Mouse (Mus musculus): ENCODE measurements around the gene Stap1. TPM values are rescaled to one million over a fixed set of nuclear protein-coding genes. Genes with fewer than 3 reads are reported as not detected.

Gene Stap1
- total and polyA plus RNA-seq, 2 experiments from 2014 or later: 0.05 to 0.53 TPM

- no peaks in the 10 kb centered on the region for H3K9me3 ChIP-seq (ENCODE audit: low read length)
- H3K36me3 ChIP-seq (ENCODE audit: insufficient read depth): no peaks in the 10 kb centered on the region
- peaks cover 10% of the 10 kb centered on the region; the same call in 1 of the 2 replicates for H3K4me1 ChIP-seq (ENCODE audit: insufficient read depth)
- no peak for TF ChIP-seq CTCF (IDR thresholded peaks at IDR 0.05; ENCODE audit: low read depth)
- no peak overlapping the region for H3K9ac ChIP-seq
- H3K4me3 ChIP-seq (ENCODE audit: low read depth, low read length): no peak overlapping the region
- ATAC-seq (no peak), DNase-seq (no peak)
- H3K27ac ChIP-seq (ENCODE audit: low read depth, low read length): no peak overlapping the region
- no peak overlapping the region for H3K4me2 ChIP-seq (ENCODE audit: low read depth)
- no peaks in the 10 kb centered on the region for H3K27me3 ChIP-seq (ENCODE audit: insufficient read depth, low read length)
- WGBS: 90% methylated on average over 3 of the region's 3 CpGs
Measured at GRCm38 (mm10) chr5:86068451-86068850, 3.1 kb upstream of the Stap1 start.

- Histone ChIP-seq H3K27me3 (ENCODE audit: insufficient read depth, low read length) (no peaks in the 10 kb centered on the region), H3K9ac (no peak overlapping the region), H3K4me1 (ENCODE audit: insufficient read depth) (peaks cover 4% of the 10 kb centered on the region; the same call in 1 of the 2 replicates), H3K9me3 (ENCODE audit: low read length) (no peaks in the 10 kb centered on the region), H3K27ac (ENCODE audit: low read depth, low read length) (no peak overlapping the region), H3K4me2 (ENCODE audit: low read depth) (no peak overlapping the region), H3K36me3 (ENCODE audit: insufficient read depth) (no peaks in the 10 kb centered on the region), H3K4me3 (ENCODE audit: low read depth, low read length) (no peak overlapping the region)
- ATAC-seq: no peak
- TF ChIP-seq CTCF (IDR thresholded peaks at IDR 0.05; ENCODE audit: low read depth): no peak
- WGBS: 86% methylated on average over 6 of the region's 6 CpGs
- DNase-seq: no peak
Measured at GRCm38 (mm10) chr5:86069121-86069520, 2.4 kb upstream of the Stap1 start.

- Histone ChIP-seq H3K4me1 (ENCODE audit: insufficient read depth) (no peaks in the 10 kb centered on the region), H3K27me3 (ENCODE audit: insufficient read depth, low read length) (no peaks in the 10 kb centered on the region), H3K27ac (ENCODE audit: low read depth, low read length) (no peak overlapping the region), H3K4me2 (ENCODE audit: low read depth) (no peak overlapping the region), H3K9ac (no peak overlapping the region), H3K36me3 (ENCODE audit: insufficient read depth) (no peaks in the 10 kb centered on the region), H3K4me3 (ENCODE audit: low read depth, low read length) (no peak overlapping the region), H3K9me3 (ENCODE audit: low read length) (no peaks in the 10 kb centered on the region)
- 85% methylated on average over 4 of the region's 4 CpGs for WGBS
- DNase-seq (no peak), ATAC-seq (no peak)
- TF ChIP-seq CTCF (IDR thresholded peaks at IDR 0.05; ENCODE audit: low read depth): no peak
Measured at GRCm38 (mm10) chr5:86072756-86073386, 1.3 kb downstream of the Stap1 start.

GRCm38 (mm10) chr5:86078720-86079334, 7.3 kb downstream of the Stap1 start:
- Histone ChIP-seq H3K9ac (no peak overlapping the region), H3K9me3 (ENCODE audit: low read length) (no peaks in the 10 kb centered on the region), H3K27ac (ENCODE audit: low read depth, low read length) (no peak overlapping the region), H3K36me3 (ENCODE audit: insufficient read depth) (no peaks in the 10 kb centered on the region), H3K4me1 (ENCODE audit: insufficient read depth) (no peaks in the 10 kb centered on the region), H3K4me2 (ENCODE audit: low read depth) (no peak overlapping the region), H3K4me3 (ENCODE audit: low read depth, low read length) (no peak overlapping the region), H3K27me3 (ENCODE audit: insufficient read depth, low read length) (no peaks in the 10 kb centered on the region)
- TF ChIP-seq CTCF (IDR thresholded peaks at IDR 0.05; ENCODE audit: low read depth): no peak
- WGBS: 85% methylated on average over 3 of the region's 3 CpGs
- ATAC-seq: no peak
- DNase-seq: no peak

GRCm38 (mm10) chr5:86083987-86084386, 12.4 kb downstream of the Stap1 start:
- H3K9me3 ChIP-seq (ENCODE audit: low read length): no peaks in the 10 kb centered on the region
- H3K4me2 ChIP-seq (ENCODE audit: low read depth): no peak overlapping the region
- whole genome bisulfite sequencing: 86% methylated on average over 6 of the region's 6 CpGs
- H3K4me3 ChIP-seq (ENCODE audit: low read depth, low read length): no peak overlapping the region
- no peak for TF ChIP-seq CTCF (IDR thresholded peaks at IDR 0.05; ENCODE audit: low read depth)
- no peaks in the 10 kb centered on the region for H3K4me1 ChIP-seq (ENCODE audit: insufficient read depth)
- no peak overlapping the region for H3K27ac ChIP-seq (ENCODE audit: low read depth, low read length)
- no peak overlapping the region for H3K9ac ChIP-seq
- DNase-seq (no peak), ATAC-seq (no peak)
- H3K27me3 ChIP-seq (ENCODE audit: insufficient read depth, low read length): no peaks in the 10 kb centered on the region
- no peaks in the 10 kb centered on the region for H3K36me3 ChIP-seq (ENCODE audit: insufficient read depth)

GRCm38 (mm10) chr5:86084979-86085378, 13.4 kb downstream of the Stap1 start:
- H3K9ac ChIP-seq: no peak overlapping the region
- no peak overlapping the region for H3K4me2 ChIP-seq (ENCODE audit: low read depth)
- no peak overlapping the region for H3K27ac ChIP-seq (ENCODE audit: low read depth, low read length)
- H3K36me3 ChIP-seq (ENCODE audit: insufficient read depth): no peaks in the 10 kb centered on the region
- TF ChIP-seq CTCF (IDR thresholded peaks at IDR 0.05; ENCODE audit: low read depth): no peak
- ATAC-seq (no peak), DNase-seq (no peak)
- H3K4me3 ChIP-seq (ENCODE audit: low read depth, low read length): no peak overlapping the region
- H3K4me1 ChIP-seq (ENCODE audit: insufficient read depth): no peaks in the 10 kb centered on the region
- H3K9me3 ChIP-seq (ENCODE audit: low read length): no peaks in the 10 kb centered on the region
- 83% methylated on average over 7 of the region's 7 CpGs for WGBS
- no peaks in the 10 kb centered on the region for H3K27me3 ChIP-seq (ENCODE audit: insufficient read depth, low read length)

- 82% methylated on average over 6 of the region's 6 CpGs for WGBS
Measured at GRCm38 (mm10) chr5:86086751-86087150, 15.2 kb downstream of the Stap1 start.

More at GRCm38 (mm10) chr5:86086751-86087150, 15.2 kb downstream of the Stap1 start:
- Histone ChIP-seq H3K27me3 (ENCODE audit: insufficient read depth, low read length) (no peaks in the 10 kb centered on the region), H3K9me3 (ENCODE audit: low read length) (no peaks in the 10 kb centered on the region), H3K36me3 (ENCODE audit: insufficient read depth) (no peaks in the 10 kb centered on the region), H3K4me2 (ENCODE audit: low read depth) (no peak overlapping the region), H3K4me3 (ENCODE audit: low read depth, low read length) (no peak overlapping the region), H3K4me1 (ENCODE audit: insufficient read depth) (no peaks in the 10 kb centered on the region), H3K27ac (ENCODE audit: low read depth, low read length) (no peak overlapping the region), H3K9ac (no peak overlapping the region)
- TF ChIP-seq CTCF (IDR thresholded peaks at IDR 0.05; ENCODE audit: low read depth): no peak
- DNase-seq (no peak), ATAC-seq (no peak)

Measured in forebrain, postnatal 0 days (tissue).